Mouse (Mus musculus): ENCODE results near the gene Spon2. TPM values are rescaled to one million over a fixed set of nuclear protein-coding genes. Genes with fewer than 3 reads are reported as not detected.

The Spon2 gene
- polyA plus RNA-seq, 1 experiment from 2014 or later: 35.1 TPM

Other genes with a start within 250 kb of the Spon2 start
- gene Ywhah, start 199.6 kb downstream of the Spon2 start, polyA plus RNA-seq (2015; fragmentation: Nextera tagmentation; extraction: Ambion mirVana): 408 and 430 TPM in 2 replicates
- gene Slc5a1, start 114.2 kb downstream of the Spon2 start, polyA plus RNA-seq (2015; fragmentation: Nextera tagmentation; extraction: Ambion mirVana): 93.5 and 131 TPM in 2 replicates
- 181 and 223 TPM in 2 replicates for gene Ctbp1, start 56.5 kb upstream of the Spon2 start, polyA plus RNA-seq (2015; fragmentation: Nextera tagmentation; extraction: Ambion mirVana)
- 128 and 135 TPM in 2 replicates for gene Maea, start 117.1 kb upstream of the Spon2 start, polyA plus RNA-seq (2015; fragmentation: Nextera tagmentation; extraction: Ambion mirVana)
- 5.7 and 5.9 TPM in 2 replicates for gene Uvssa, start 160.1 kb upstream of the Spon2 start, polyA plus RNA-seq (2015; fragmentation: Nextera tagmentation; extraction: Ambion mirVana)
- not detected in 2 replicates for gene Nkx1-1, start 215.5 kb upstream of the Spon2 start, polyA plus RNA-seq (2015; fragmentation: Nextera tagmentation; extraction: Ambion mirVana)